Mouse (Mus musculus) stomach, embryonic 16.5 days (tissue): ENCODE measurements at regions not wholly inside any gene's neighbourhood (a gene's known extent, or its start where the extent isn't known, plus 50 kb on each side); places are given as distances from the start of the nearest gene placed in this dataset.

ENCODE experiments used
- ATAC-seq: fragments of 200-750 bp; cut with Nextera tagmentation; 2 replicates; pipeline ENCODE4 v1.8.0; 2017; ENCODE audit warnings: moderate number of reproducible peaks, moderate TSS enrichment; ENCODE audit not compliant: insufficient read depth, low FRiP score
- H3K27ac ChIP-seq: fragments of 300-500 bp; sonication (generic); 2 replicates; pipeline ENCODE4 v1.5.1; 2014; ENCODE audit warnings: low read length
- H3K27me3 ChIP-seq: fragments of 300-500 bp; sonication (generic); 2 replicates; pipeline ENCODE4 v1.6.1; 2014; ENCODE audit warnings: low read length, control low read depth, mixed read lengths; ENCODE audit not compliant: control insufficient read depth, insufficient read depth
- H3K36me3 ChIP-seq: fragments of 300-500 bp; sonication (generic); 2 replicates; pipeline ENCODE4 v1.6.1; 2014; ENCODE audit warnings: low read length; ENCODE audit not compliant: control insufficient read depth, insufficient read depth
- H3K4me1 ChIP-seq: fragments of 300-500 bp; sonication (generic); 2 replicates; pipeline ENCODE4 v1.6.1; 2014; ENCODE audit warnings: low read length, control low read depth, mixed read lengths; ENCODE audit not compliant: control insufficient read depth, insufficient read depth
- H3K4me2 ChIP-seq: fragments of 300-500 bp; sonication (generic); 2 replicates; pipeline ENCODE4 v1.6.1; 2014; ENCODE audit warnings: low read depth, low read length, mixed read lengths
- H3K4me3 ChIP-seq: fragments of 300-500 bp; sonication (generic); replicated peaks from 2 replicates; pipeline ENCODE4 v1.5.1; 2014; ENCODE audit warnings: mild to moderate bottlenecking, low read length
- H3K9ac ChIP-seq: fragments of 300-500 bp; sonication (generic); 2 replicates; pipeline ENCODE4 v1.6.1; 2014; ENCODE audit warnings: low read length
- H3K9me3 ChIP-seq: fragments of 300-500 bp; sonication (generic); replicated peaks from 2 replicates; pipeline ENCODE4 v1.6.1; 2016; ENCODE audit warnings: low read length, control low read depth; ENCODE audit not compliant: control insufficient read depth
- WGBS: fragments of 180-500 bp; shearing (Covaris S2); extraction: QIAGEN DNeasy Blood & Tissue Kit; methylation state at CpG from one replicate; pipeline ENCODE4 v1.1.7; 2014; 5-methylcytosine and 5-hydroxymethylcytosine counted together

GRCm38 (mm10) chrX:11204135-11204534 is 94.9 kb upstream of the H2al1a start:
- H3K27me3 ChIP-seq, result peaks cover 4% of the 10 kb centered on the region; the same call in 1 of the 2 replicates
- H3K9me3 ChIP-seq, result no peaks in the 10 kb centered on the region
- no peaks in the 10 kb centered on the region for H3K4me1 ChIP-seq
- no peak overlapping the region for H3K4me2 ChIP-seq
- no peak overlapping the region for H3K9ac ChIP-seq
- no peak overlapping the region for H3K4me3 ChIP-seq
- no peak overlapping the region for H3K27ac ChIP-seq
- WGBS, result 74% methylated on average over 2 of the region's 2 CpGs
- ATAC-seq, result no peak
- H3K36me3 ChIP-seq, result no peaks in the 10 kb centered on the region

- Histone ChIP-seq H3K9ac (no peak overlapping the region), H3K9me3 (no peaks in the 10 kb centered on the region), H3K4me1 (no peaks in the 10 kb centered on the region), H3K4me3 (no peak overlapping the region), H3K27ac (no peak overlapping the region), H3K36me3 (no peaks in the 10 kb centered on the region), H3K4me2 (no peak overlapping the region), H3K27me3 (no peaks in the 10 kb centered on the region; the same call in 1 of the 2 replicates)
- 82% methylated on average over 5 of the region's 5 CpGs for WGBS
- no peak for ATAC-seq
Measured at GRCm38 (mm10) chrX:11209895-11210294, 89.2 kb upstream of the H2al1a start.

GRCm38 (mm10) chrX:11212811-11213210 is 86.2 kb upstream of the H2al1a start:
- Histone ChIP-seq H3K4me3 (no peak overlapping the region), H3K27me3 (no peaks in the 10 kb centered on the region; the same call in 1 of the 2 replicates), H3K9me3 (no peaks in the 10 kb centered on the region), H3K27ac (no peak overlapping the region), H3K4me1 (no peaks in the 10 kb centered on the region), H3K4me2 (no peak overlapping the region), H3K9ac (no peak overlapping the region), H3K36me3 (no peaks in the 10 kb centered on the region)
- no peak for ATAC-seq
- whole genome bisulfite sequencing, result 44% methylated on average over 1 of the region's 1 CpGs

- no peak overlapping the region for H3K9ac ChIP-seq
- 65% methylated on average over 3 of the region's 3 CpGs for WGBS
- ATAC-seq, result no peak
Measured at GRCm38 (mm10) chrX:11213492-11213891, 85.6 kb upstream of the H2al1a start.

GRCm38 (mm10) chrX:11239066-11239465 is 60.0 kb upstream of the H2al1a start:
- H3K36me3 ChIP-seq, result no peaks in the 10 kb centered on the region
- H3K9ac ChIP-seq, result no peak overlapping the region
- H3K27me3 ChIP-seq, result no peaks in the 10 kb centered on the region
- no peaks in the 10 kb centered on the region for H3K9me3 ChIP-seq
- H3K4me2 ChIP-seq, result no peak overlapping the region
- ATAC-seq, result no peak
- WGBS, result 90% methylated on average over 1 of the region's 1 CpGs
- H3K4me1 ChIP-seq, result no peaks in the 10 kb centered on the region
- H3K4me3 ChIP-seq, result no peak overlapping the region
- H3K27ac ChIP-seq, result no peak overlapping the region

More at GRCm38 (mm10) chrX:11213492-11213891, 85.6 kb upstream of the H2al1a start:
- no peak overlapping the region for H3K4me2 ChIP-seq
- H3K27me3 ChIP-seq, result no peaks in the 10 kb centered on the region; the same call in 1 of the 2 replicates
- H3K36me3 ChIP-seq, result no peaks in the 10 kb centered on the region
- H3K9me3 ChIP-seq, result no peaks in the 10 kb centered on the region
- no peak overlapping the region for H3K27ac ChIP-seq
- no peak overlapping the region for H3K4me3 ChIP-seq
- no peaks in the 10 kb centered on the region for H3K4me1 ChIP-seq

- no peak for ATAC-seq
- WGBS, result 93% methylated on average over 3 of the region's 3 CpGs
- H3K27ac ChIP-seq, result no peak overlapping the region
Measured at GRCm38 (mm10) chrX:11245576-11245975, 53.5 kb upstream of the H2al1a start.

More at GRCm38 (mm10) chrX:11245576-11245975, 53.5 kb upstream of the H2al1a start:
- H3K27me3 ChIP-seq, result peaks cover 3% of the 10 kb centered on the region; the same call in 1 of the 2 replicates
- no peak overlapping the region for H3K4me3 ChIP-seq
- no peak overlapping the region for H3K9ac ChIP-seq
- no peaks in the 10 kb centered on the region for H3K4me1 ChIP-seq
- H3K36me3 ChIP-seq, result no peaks in the 10 kb centered on the region
- no peak overlapping the region for H3K4me2 ChIP-seq
- H3K9me3 ChIP-seq, result no peaks in the 10 kb centered on the region
